Mouse (Mus musculus) midbrain, embryonic 13.5 days (tissue): ENCODE measurements around the gene Gm10112. TPM values are rescaled to one million over a fixed set of nuclear protein-coding genes. Genes with fewer than 3 reads are reported as not detected.

Experiments
- ATAC-seq: fragments of 200-750 bp; cut with Nextera tagmentation; 2 replicates; pipeline ENCODE4 v1.8.0; 2017; ENCODE audit warnings: mild to moderate bottlenecking, moderate TSS enrichment, moderate library complexity
- H3K27ac ChIP-seq: fragments of 300-500 bp; sonication (generic); 2 replicates; pipeline ENCODE4 v1.5.1; 2015; ENCODE audit warnings: inconsistent platforms, mild to moderate bottlenecking, moderate library complexity
- H3K27me3 ChIP-seq: fragments of 300-500 bp; sonication (generic); 2 replicates; pipeline ENCODE4 v1.6.1; 2015; ENCODE audit warnings: mild to moderate bottlenecking, inconsistent platforms
- H3K36me3 ChIP-seq: fragments of 300-500 bp; sonication (generic); 2 replicates; pipeline ENCODE4 v1.6.1; 2015; ENCODE audit warnings: mild to moderate bottlenecking, inconsistent platforms
- H3K4me1 ChIP-seq: fragments of 300-500 bp; sonication (generic); replicated peaks from 2 replicates; pipeline ENCODE4 v1.6.1; 2015; ENCODE audit warnings: inconsistent platforms
- H3K4me2 ChIP-seq: fragments of 300-500 bp; sonication (generic); replicated peaks from 2 replicates; pipeline ENCODE4 v1.6.1; 2015; ENCODE audit warnings: moderate library complexity, mild to moderate bottlenecking, inconsistent platforms
- H3K4me3 ChIP-seq: fragments of 300-500 bp; sonication (generic); replicated peaks from 2 replicates; pipeline ENCODE4 v1.5.1; 2015; ENCODE audit warnings: mild to moderate bottlenecking, inconsistent platforms
- H3K9ac ChIP-seq: fragments of 300-500 bp; sonication (generic); replicated peaks from 2 replicates; pipeline ENCODE4 v1.6.1; 2015; ENCODE audit warnings: mild to moderate bottlenecking, inconsistent platforms
- H3K9me3 ChIP-seq: fragments of 300-500 bp; sonication (generic); 2 replicates; pipeline ENCODE4 v1.6.1; 2016; ENCODE audit warnings: mild to moderate bottlenecking, inconsistent platforms
- WGBS: fragments of 180-500 bp; shearing (Covaris S2); methylation state at CpG from one replicate; pipeline ENCODE4 v1.1.7; 2015; 5-methylcytosine and 5-hydroxymethylcytosine counted together
- polyA plus RNA-seq: library from polyadenylated mRNA; unstranded; fragments of >200 nt; fragmentation: Nextera tagmentation; extraction: Ambion mirVana; gene quantifications from 2 replicates; pipeline ENCODE4 v1.2.1, GENCODE M21; 2015

Gene Gm10112
- not detected in 2 replicates for polyA plus RNA-seq

- ATAC-seq: no peak
- H3K36me3 ChIP-seq: no peaks in the 10 kb centered on the region
- H3K4me1 ChIP-seq: no peaks in the 10 kb centered on the region
- no peaks in the 10 kb centered on the region for H3K27me3 ChIP-seq
- no peak within 1 kb of the TSS for H3K27ac ChIP-seq
- no peak within 1 kb of the TSS for H3K9ac ChIP-seq
- H3K4me3 ChIP-seq: no peak within 1 kb of the TSS
- no peak within 1 kb of the TSS for H3K4me2 ChIP-seq
- no peaks in the 10 kb centered on the region for H3K9me3 ChIP-seq
- 96% methylated on average over 3 of the region's 3 CpGs for WGBS
Measured at GRCm38 (mm10) chrX:111168040-111168439, at the start of gene Gm10112. Gene Gm10112, plus strand, starts transcription at chrX:111168340.

- WGBS: 67% methylated on average over 1 of the region's 1 CpGs
- H3K9ac ChIP-seq: no peak overlapping the region
- no peak for ATAC-seq
- no peaks in the 10 kb centered on the region for H3K27me3 ChIP-seq
- no peaks in the 10 kb centered on the region for H3K4me1 ChIP-seq
- H3K9me3 ChIP-seq: no peaks in the 10 kb centered on the region
- H3K4me3 ChIP-seq: no peak overlapping the region
- H3K36me3 ChIP-seq: no peaks in the 10 kb centered on the region
- no peak overlapping the region for H3K4me2 ChIP-seq
- no peak overlapping the region for H3K27ac ChIP-seq
Measured at GRCm38 (mm10) chrX:111189574-111189973, 21.4 kb downstream of the Gm10112 start.

GRCm38 (mm10) chrX:111196376-111196775 is 28.2 kb downstream of the Gm10112 start:
- Histone ChIP-seq H3K27me3 (no peaks in the 10 kb centered on the region), H3K4me3 (no peak overlapping the region), H3K9me3 (no peaks in the 10 kb centered on the region), H3K4me1 (no peaks in the 10 kb centered on the region), H3K36me3 (no peaks in the 10 kb centered on the region), H3K4me2 (no peak overlapping the region), H3K27ac (no peak overlapping the region), H3K9ac (no peak overlapping the region)
- WGBS: 1% methylated on average over 2 of the region's 2 CpGs
- no peak for ATAC-seq

- Histone ChIP-seq H3K4me3 (no peak overlapping the region), H3K9ac (no peak overlapping the region), H3K27ac (no peak overlapping the region), H3K4me2 (0 out of 2 replicates have a peak overlapping the region, but pooled peaks have one; percentile 14), H3K4me1 (no peaks in the 10 kb centered on the region), H3K36me3 (no peaks in the 10 kb centered on the region), H3K9me3 (no peaks in the 10 kb centered on the region), H3K27me3 (no peaks in the 10 kb centered on the region)
- ATAC-seq: no peak
- WGBS: 17% methylated on average over 5 of the region's 5 CpGs
Measured at GRCm38 (mm10) chrX:111210225-111210624, 42.1 kb downstream of the Gm10112 start.

Other genes starting within 250 kb of the Gm10112 start
- gene Cylc1, start 57.9 kb upstream of the Gm10112 start, polyA plus RNA-seq: not detected in 2 replicates